Mouse (Mus musculus) kidney, adult 18-20 months (tissue): ENCODE measurements around the gene Hoxd10.

Source experiments
- DNase-seq: peaks from one replicate; pipeline ENCODE4 v3.0.0; 2021

Hoxd10 gene

DNA sequence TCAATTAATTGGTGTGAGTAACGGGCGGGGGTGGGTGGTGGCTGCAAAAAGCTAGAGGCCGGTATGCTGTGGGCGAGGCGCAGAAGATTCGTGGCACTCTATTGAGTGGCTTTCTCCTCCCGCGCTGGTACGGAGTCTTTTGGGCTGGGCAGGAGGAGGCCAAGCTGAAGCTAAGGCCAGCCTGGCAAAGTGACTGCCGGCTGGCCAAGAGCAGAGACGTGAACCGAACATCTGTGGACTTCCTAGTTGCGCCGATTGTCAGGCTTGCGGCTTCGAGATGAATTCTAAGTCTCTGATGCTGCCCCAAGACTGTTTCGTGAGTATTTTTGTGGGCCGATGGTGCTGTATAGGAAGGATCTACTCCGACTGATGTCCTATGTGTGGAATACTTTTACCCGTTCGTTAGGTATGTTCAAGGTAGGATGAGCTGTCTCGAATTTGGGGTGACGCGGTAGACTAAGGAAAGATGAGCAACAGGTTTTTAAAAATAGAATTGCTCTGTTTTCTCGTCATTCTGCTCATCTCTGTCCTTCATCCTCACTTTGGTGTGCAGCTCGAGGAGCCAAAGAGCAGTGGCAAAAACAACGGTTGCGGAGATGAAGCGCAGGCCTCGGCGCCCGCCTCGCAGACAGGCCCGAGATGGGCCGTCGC lies 24.4 kb upstream of the Hoxd10 start:
- peak; percentile 58 for DNase-seq

DNA sequence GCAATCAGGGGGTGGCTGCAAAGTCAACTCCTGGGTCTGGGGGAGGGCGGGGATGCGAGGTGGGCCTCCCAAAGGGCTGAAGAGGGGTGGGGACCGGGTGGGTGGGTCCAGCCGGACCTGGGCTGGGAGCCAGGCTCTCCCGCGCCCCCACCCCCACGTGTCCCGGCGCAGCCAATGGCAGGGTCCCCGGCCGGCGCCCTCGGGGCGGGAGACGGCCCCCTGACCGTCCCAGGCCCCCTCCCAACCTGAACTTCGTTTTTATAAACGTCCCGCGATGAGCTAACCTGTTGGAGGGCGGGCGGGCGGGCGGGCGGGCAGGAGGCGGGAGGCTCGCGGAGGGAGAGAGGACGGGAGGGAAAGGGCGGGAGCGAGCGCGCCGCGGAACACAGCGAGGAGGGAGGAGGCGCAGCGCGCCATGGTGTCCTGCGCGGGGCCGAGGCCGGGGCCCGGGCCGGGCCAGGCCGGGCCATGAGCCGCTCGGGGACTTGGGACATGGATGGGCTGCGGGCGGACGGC lies 23.8 kb upstream of the Hoxd10 start, which contains the start of gene Hoxd13:
Gene Hoxd13, plus strand, starts transcription at position 469 of the 516 bp plus-strand sequence.
- DNase-seq, result no peak

DNA sequence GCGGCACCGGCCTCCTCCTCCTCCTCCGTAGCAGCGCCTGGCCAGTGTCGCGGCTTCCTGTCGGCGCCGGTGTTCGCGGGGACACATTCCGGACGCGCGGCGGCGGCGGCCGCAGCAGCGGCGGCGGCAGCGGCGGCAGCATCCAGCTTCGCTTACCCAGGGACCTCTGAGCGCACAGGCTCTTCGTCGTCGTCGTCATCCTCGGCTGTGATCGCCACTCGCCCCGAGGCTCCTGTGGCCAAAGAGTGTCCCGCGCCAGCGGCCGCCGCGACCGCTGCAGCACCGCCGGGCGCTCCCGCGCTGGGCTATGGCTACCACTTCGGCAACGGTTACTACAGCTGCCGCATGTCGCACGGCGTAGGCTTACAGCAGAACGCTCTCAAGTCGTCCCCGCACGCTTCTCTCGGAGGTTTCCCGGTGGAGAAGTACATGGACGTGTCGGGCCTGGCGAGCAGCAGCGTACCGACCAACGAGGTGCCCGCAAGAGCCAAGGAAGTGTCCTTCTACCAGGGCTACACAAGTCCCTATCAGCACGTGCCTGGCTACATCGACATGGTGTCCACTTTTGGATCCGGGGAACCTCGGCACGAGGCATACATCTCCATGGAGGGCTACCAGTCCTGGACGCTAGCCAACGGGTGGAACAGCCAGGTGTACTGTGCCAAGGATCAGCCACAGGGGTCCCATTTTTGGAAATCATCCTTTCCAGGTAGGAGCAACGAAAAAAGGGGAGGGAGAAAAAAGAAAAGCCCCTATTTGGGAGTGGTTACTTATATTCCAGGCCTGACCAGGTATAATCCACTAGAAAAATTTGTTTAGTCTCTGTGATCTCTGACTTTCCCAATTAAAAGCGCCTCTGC lies 23.1 kb upstream of the Hoxd10 start:
- peak; percentile 61 for DNase-seq

DNA sequence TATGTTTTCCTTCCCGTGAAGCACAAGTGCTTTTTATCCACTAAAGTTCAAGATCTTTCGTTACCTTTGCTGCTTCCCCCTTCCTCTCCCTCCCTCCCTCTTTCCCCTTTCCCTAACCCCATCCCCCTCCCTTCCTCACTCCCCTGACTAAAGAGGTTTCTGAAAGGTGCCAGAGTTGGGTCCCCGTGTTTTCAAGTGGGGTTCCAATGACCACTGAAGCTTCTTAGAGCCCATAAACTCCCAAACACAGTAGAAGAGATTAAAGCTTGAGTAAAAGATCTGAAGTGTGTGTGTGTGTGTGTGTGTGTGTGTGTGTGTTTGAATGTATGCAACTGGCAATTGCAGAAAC lies 22.5 kb upstream of the Hoxd10 start:
- no peak for DNase-seq

DNA sequence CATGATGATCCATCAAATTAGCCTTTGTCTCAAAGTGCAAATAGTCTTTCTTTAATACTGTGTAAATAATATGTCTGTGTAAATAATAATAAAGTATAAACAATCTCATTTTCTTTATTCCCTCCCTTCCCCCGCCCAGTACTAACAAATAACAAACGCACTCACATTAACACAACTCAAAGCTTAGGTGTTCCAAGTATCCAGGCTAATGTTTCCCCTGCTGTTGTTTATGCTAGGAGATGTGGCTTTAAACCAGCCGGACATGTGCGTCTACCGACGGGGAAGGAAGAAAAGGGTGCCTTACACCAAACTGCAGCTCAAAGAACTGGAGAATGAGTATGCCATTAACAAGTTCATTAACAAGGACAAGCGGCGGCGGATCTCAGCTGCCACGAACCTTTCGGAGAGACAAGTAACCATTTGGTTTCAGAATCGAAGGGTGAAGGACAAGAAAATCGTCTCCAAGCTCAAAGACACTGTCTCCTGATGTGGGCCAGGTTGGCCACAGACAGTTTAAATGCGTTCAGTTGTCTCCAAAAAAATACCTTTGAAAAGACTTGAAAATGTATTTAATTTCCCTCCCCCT lies 22.0 kb upstream of the Hoxd10 start:
- DNase-seq, result peak; percentile 24

DNA sequence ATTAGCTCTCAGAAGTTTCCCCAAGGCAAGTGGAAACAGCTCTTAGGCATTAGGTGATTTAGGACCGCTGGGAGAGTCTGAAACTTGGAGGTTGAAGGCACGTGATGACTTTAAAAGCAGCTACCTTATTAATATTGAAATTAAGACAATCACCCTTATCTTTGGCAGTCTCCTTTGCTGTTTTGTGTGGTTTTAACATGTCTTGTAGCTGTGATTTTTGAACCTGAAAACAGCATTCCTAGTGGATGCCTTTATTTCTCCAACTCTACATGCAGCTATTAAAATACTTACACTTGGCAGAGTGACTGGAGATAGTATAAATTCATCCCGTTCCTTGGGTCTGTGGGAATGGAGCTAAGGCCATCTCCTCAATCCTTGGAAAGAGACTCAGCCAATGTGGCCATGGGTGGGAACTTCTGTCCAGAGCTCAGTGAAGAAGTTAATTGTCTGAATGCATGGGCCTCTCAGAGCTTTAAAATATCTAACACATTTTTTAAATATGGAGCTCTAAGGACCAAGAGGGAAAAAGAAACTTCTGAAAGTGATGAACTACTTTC lies 21.0 kb upstream of the Hoxd10 start:
- no peak for DNase-seq

DNA sequence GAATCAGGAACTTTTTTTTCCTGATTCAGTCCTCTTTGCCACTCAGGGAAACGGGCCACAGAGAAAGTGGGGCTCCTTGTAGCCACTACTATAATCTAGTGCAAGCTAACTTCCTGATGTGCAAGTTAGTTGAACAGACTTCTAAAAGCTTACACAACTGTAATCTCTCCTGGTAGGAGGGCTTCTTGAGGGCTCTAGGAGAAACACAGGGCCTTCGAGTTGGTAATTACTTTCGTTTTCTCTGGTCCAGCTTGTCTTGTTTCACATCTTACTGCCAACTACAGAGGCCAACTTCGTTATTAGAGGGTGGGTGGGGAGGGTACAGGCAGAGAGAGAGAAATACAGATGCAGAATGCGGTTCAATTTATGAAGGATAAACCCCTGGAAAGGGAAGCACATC lies 19.9 kb upstream of the Hoxd10 start:
- DNase-seq, result no peak

DNA sequence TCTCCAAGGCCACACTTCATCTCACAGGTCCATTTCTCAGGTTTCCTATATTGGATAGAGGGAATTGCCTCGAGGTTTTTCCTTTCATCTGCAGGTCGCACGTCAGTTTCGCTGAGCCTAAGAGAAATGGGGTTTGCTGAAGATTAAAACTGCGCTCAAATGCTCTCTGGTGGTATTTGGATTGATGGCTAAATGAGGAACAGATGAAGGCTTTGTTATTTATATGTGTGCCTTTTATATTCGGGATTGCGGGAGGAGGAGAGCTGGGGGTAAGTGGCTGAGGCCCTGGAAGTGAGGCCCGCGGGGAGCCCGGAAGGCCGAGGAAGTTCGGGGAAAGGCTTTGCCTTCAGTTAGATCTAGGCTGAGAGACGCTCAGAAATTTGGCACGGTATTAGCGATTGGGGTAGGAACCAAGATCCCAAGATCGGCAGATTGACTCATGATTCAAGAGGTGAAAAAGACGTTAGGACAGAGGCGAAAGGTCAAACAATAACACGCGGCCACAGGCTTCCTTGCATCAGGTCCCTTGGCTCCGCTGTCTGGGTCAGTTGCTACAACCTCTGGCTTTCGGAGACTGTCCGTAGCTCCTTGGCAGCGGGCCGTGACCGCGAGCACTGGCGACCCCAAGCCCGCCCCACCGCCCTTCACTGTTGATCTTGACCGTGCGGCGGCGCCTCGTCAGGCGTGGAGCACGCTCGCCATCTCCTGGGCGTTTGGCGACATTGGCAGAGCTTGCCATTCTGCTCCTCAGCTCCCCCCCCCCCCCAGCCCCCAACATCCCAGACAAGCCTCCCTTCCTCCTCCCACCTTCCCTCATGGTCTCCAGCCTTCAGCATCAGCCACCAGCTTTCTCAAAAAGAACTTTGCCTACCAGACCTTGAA lies 19.0 kb upstream of the Hoxd10 start:
- DNase-seq, result no peak

DNA sequence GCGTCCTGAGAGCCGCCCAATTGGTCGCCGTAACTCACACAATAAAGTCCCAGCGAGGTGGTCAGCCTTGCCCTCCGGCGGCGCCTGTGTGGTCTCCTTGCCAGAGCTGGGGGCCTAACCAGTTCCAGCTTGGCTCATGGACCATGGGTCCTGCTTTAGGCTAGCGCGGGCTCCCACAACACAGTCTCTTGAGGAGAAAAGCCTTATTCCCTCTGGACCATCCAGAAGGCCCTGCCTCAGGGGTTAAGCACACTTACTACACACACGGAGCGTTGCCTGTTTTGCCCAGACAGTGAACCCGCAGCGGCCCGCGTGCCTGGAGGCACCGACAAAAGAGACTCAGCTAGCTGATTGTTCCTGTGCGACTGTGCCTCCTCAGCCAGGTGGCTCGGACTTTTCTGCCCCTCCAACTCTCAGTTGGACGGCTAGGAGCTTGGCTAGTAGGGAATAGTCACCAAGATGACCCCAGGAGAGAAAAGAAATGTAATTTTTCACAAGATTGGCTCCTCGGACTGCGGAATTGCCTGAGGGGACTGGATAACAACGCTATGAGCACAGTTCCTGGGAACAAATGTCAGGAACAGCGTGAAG lies 17.8 kb upstream of the Hoxd10 start:
- no peak for DNase-seq

DNA sequence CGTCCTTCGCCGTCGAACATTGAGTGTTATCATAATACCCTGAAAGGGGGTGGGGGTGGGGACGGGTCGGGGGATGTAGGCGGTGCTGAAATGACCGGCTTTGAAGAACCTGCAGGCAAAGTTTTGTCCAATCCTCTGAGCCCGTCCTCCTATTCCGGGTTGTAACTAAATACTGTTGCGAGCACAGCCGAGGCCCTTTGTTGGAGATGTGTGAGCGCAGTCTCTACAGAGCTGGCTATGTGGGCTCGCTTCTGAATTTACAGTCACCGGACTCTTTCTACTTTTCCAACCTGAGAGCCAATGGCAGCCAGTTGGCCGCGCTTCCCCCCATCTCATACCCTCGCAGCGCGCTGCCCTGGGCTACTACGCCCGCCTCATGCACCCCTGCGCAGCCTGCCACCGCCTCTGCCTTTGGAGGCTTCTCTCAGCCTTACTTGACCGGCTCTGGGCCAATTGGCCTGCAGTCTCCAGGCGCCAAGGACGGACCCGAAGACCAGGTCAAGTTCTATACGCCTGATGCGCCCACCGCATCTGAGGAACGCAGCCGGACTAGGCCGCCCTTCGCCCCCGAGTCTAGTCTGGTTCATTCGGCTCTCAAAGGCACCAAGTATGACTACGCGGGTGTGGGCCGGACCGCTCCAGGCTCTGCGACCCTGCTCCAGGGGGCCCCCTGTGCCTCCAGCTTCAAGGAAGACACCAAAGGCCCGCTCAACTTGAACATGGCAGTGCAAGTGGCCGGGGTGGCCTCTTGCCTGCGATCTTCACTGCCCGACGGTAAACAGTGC lies 16.7 kb upstream of the Hoxd10 start, which contains the start of gene Hoxd12:
Gene Hoxd12, plus strand, starts transcription at position 133 of the 785 bp plus-strand sequence.
- DNase-seq, result no peak

DNA sequence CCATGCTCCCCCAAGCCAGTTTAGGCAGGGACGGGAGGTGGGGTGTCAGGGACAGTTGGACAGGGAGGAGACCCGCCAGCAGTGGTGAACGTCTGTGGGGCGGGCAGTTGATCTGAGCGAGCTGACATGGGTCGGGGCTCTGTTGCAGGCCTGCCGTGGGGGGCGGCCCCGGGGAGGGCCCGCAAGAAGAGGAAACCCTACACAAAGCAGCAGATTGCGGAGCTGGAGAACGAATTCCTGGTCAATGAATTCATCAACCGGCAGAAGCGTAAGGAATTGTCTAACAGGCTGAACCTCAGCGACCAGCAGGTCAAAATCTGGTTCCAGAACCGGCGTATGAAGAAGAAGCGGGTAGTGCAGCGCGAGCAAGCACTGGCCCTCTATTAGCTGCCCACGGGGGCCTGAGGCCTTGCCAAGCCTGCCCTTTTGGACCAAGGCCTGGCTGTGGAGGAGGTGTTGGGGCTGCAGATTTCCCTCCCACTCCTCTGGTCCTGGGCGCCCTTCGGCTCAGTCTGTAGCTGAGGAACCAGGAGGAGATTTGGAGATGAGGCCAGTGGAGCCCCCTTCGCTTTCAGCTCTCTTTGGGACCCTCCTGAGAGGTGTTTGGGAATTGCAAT lies 15.9 kb upstream of the Hoxd10 start:
- no peak for DNase-seq

DNA sequence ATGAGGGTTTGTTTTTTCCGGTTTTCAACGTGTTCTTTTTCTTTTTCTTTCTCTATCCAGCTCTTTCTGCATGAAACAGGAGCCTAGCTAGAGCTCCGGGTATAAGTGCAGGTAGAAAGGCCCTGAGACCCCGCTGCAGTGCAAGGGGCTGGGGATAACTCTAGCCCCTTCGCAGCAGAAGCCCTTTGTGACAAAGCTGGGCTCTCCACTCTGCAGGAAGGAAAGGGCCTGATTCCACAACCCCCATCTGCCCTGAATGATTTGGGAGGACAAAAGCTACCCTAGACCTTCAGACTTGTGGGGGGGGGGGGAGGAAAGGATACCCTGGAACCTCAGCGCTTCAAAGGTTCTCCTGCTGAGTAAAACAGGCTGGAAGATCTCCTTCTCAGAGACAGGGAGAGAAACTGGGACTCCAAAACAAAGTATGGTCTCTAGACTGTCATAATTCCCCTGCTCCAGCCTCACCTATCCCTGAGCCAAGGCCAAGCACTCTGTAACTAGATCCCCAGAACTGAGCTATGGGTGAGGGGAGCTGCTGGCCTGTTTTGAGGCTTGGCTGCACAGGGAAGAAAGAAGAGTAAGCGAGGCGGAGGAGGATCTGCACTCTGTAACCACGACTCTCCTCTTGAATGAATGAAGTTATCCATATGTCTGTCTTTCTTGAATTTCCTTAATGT lies 15.2 kb upstream of the Hoxd10 start:
- DNase-seq, result no peak

DNA sequence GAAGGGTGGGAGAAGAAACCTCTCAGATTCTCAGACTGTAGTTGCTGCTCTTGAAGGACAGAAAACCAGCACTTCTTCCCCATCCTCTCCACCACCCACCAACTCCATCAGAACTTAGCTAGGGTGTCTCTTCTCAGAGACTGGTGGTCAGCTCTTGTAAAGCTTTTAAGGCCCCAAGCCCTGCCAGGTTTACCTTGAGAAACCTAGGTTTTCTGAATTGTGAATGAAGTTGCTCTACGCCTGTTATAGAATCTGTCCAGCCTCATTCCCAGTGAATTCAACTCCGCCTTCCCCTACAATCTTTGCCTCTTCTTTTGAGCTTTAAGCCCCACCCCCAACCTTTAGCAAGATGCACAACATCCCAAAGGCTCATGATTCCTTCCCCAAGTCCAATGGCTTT lies 14.6 kb upstream of the Hoxd10 start:
- DNase-seq, result no peak

DNA sequence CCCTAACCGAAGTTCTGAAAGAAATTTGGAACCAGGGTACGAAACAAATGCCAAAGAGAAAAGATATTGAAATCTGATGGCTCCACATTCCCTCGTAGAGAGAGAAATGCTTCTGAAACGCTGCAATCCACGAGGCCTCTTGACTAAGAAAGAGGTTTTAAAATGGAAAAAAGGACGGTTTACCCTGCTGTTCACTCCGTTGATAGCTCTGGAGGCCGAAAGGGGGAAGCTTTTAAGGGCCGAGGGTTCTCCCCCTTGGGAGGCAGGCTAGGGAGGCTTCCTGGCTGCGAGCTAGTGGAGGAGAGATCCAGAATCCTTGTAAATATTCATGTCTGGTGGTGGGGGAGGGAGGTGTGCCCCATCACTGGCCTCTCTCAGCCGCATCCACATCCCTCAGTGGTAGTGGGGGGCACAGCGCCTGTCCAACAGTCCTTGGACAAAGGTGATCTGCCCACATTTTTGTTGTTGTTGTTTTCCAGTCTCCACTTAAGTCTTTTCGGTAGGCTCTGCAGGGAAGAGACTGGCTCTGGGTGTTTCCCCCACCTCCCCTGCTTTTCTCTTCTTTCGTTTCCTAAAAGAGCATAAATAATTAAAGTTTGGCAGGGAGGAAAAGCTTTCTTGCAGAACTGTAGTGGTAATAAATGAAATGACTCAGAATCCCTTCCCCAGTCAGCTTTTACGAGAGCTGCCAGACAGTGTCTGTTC lies 12.7 kb upstream of the Hoxd10 start, which contains the start of gene Hoxd11:
Gene Hoxd11, plus strand, starts transcription at position 667 of the 705 bp plus-strand sequence.
- DNase-seq, result no peak

DNA sequence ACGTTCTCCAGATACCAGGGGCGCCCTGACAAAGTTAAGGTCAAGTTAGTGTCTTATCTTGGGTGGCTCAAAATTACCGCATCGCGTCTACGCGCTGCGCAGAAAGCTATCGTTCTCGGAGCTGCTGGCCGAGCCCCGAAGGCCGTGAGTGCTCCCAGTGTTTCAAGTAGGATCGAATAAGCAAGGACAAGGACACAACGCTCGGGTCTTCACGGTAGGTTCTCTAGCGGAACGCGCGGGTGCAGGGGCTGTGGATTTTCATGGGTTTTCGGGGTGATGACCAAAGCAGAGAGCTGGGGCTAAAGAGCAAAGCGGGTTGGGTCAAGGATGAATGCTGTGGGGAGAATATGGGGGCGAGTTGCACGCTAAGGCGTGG lies 12.1 kb upstream of the Hoxd10 start:
- no peak for DNase-seq

DNA sequence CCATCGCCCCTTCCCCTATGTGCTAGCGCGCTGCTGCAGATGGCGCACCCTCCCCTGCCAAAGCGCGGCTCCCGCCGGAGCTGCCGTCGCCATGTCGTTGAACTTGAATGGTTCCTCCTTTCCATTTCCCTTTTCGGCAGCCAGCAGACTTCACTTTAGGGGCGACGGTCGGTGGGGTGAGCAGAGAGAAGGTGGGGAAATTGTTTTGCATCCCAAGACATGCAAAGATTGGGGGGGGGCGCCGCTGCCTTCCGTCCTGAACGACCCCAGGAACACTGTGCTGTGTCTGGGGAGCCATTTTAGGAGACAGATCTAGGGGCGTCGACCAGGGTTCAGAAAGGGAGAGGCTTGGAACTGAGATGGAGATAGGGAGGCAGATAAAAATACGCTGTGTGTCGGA lies 11.7 kb upstream of the Hoxd10 start:
- no peak for DNase-seq

DNA sequence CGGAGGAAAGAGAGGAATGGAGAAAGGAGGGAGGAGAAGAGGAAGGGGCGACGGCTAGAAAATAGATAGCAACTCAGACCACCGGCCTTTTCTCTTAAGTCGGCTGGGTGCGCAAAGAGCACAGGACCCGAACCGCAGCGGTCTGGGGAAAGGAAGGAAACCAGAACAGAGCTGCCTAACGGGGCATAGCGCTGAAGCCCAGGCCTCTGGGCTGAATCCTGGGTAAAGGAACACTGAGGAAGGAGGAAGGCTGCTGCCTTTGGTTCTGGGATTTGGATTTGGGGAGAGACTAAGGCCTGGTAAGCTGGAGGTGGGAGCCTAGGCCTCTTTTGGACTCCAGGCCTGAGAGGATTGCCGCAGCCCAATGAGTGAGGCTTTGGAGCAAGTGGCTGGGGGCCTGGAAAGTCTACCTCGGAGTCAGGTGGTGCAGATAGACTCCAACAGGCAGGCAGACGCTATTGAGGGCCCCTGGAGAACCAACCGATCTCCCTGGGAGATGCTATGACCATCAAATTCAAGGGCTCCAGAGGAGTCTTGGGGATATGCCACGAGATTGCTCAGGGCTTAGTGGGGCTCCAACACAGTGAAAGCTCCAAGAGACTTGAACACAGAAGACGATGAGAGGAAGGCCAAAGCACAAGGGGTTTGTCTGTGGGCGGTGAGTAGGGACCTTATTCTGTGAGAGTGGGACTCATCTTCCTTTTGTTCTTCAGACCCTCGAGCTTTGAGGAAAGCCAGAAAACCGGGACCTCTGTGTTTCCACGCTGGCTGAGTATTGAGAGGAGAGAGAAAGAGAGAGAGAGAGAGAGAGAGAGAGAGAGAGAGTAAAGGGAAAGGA lies 10.9 kb upstream of the Hoxd10 start:
- DNase-seq, result no peak
